Mouse (Mus musculus): ENCODE measurements around the gene Strn4.

DNA sequence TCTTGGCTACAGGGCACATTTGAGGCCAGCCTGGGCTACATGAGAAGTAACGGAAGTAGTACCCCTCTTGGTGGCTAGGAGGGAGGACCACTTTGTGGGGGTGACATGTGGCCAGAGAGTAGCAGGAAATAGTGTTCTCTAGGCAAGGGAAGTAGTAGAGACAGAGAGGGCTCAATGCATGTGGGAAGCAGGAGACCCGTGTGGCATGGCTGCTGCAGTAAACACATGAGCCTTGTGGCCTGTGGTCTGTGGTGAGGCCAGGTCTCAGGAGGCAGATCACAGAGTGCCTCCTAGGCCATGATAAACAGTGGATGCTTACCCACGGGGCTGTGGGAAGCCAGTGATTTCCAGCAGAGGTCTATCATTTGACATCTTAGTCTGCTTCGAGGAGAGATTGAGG lies 11.6 kb downstream of the Strn4 start:
- TF ChIP-seq CTCF (IDR thresholded peaks at IDR 0.05; ENCODE audit: borderline replicate concordance, control insufficient read depth, extremely low read depth, insufficient read depth, low read length, poor library complexity) (no peak), POLR2A (IDR thresholded peaks at IDR 0.05; ENCODE audit: control insufficient read depth, extremely low read depth, insufficient read depth, low read length, poor library complexity) (no peak)
